8 mouse cellular contexts compared by ENCODE assay signal in genomic region chr14:61293884-61294737, GRCm38 (mm10). TPM values are rescaled to one million over a fixed set of nuclear protein-coding genes. Genes with fewer than 3 reads are reported as not detected.
DNase-seq lines count a peak whose midpoint lies in the region; ATAC-seq and TF ChIP-seq lines count a peak whose summit lies in the region.
"Had no signal": no experiment of that assay in that cellular context is flagged by ENCODE, and none has a peak within 500 bp of the region (broad histone marks: within the 10 kb centered on the region; RNA-seq: fewer than 3 reads in every experiment).

No protein-coding gene starts in this region.

- H3K36me3 ChIP-seq in MEL (ENCODE audit: control insufficient read depth in 1 of 2, insufficient read depth in 2 of 2, low read length in 2 of 2): no peaks in the 10 kb centered on the region; a peak in 1 of 4 replicates
- no peaks in the 10 kb centered on the region for H3K36me3 ChIP-seq in embryonic facial prominence, embryonic 13.5 days
- H3K36me3 ChIP-seq in heart, embryonic 13.5 days: no peaks in the 10 kb centered on the region
- H3K36me3 ChIP-seq: neural tube, embryonic 12.5 days had no signal

- no peaks in the 10 kb centered on the region for H3K9me3 ChIP-seq in MEL (replicated peaks; ENCODE audit: insufficient read depth, low read length)
- no peaks in the 10 kb centered on the region for H3K9me3 ChIP-seq in embryonic facial prominence, embryonic 13.5 days
- no peaks in the 10 kb centered on the region for H3K9me3 ChIP-seq in heart, embryonic 13.5 days
- H3K9me3 ChIP-seq: neural tube, embryonic 12.5 days had no signal

- no peaks in the 10 kb centered on the region for H3K27me3 ChIP-seq in MEL (ENCODE audit: control insufficient read depth in 1 of 2, insufficient read depth in 2 of 2, low read length in 2 of 2)
- H3K27me3 ChIP-seq in embryonic facial prominence, embryonic 13.5 days: no peaks in the 10 kb centered on the region
- no peaks in the 10 kb centered on the region; the same call in none of the 2 replicates for H3K27me3 ChIP-seq in heart, embryonic 13.5 days (replicated peaks)
- H3K27me3 ChIP-seq: neural tube, embryonic 12.5 days had no signal

- peak; percentile 54 to 86 (median 66) for TF ChIP-seq CTCF in MEL (IDR thresholded peaks at IDR 0.05 in 2 of 3, conservative IDR thresholded peaks at IDR 0.05 in 1 of 3; ENCODE audit: control insufficient read depth in 1 of 3, insufficient read depth in 1 of 3, low read depth in 2 of 3, low read length in 3 of 3, poor library complexity in 1 of 3, severe bottlenecking in 1 of 3)
- peak; percentile 68 for TF ChIP-seq CTCF in lung, adult 2 months (IDR thresholded peaks at IDR 0.05; ENCODE audit: insufficient read depth, low read length)

- H3K79me2 ChIP-seq in MEL (ENCODE audit: control insufficient read depth, insufficient read depth, low read length, poor library complexity): no peaks in the 10 kb centered on the region

- no peaks in the 10 kb centered on the region for H3K4me1 ChIP-seq in MEL (ENCODE audit: control insufficient read depth in 1 of 2, insufficient read depth in 2 of 2, low read length in 2 of 2)
- 0 out of 2 replicates have a peak, but pooled peaks cover 5% of the 10 kb centered on the region for H3K4me1 ChIP-seq in embryonic facial prominence, embryonic 13.5 days
- peaks cover 5% of the 10 kb centered on the region; the same call in 1 of the 2 replicates for H3K4me1 ChIP-seq in heart, embryonic 13.5 days
- H3K4me1 ChIP-seq in lung, adult 2 months (ENCODE audit: control insufficient read depth, insufficient read depth, low read length): no peaks in the 10 kb centered on the region
- H3K4me1 ChIP-seq: neural tube, embryonic 12.5 days had no signal

- peak overlapping the region; percentile 56 to 78 for H3K4me3 ChIP-seq in MEL (ENCODE audit: control insufficient read depth in 1 of 2, insufficient read depth in 1 of 2, low read depth in 2 of 2, low read length in 2 of 2)
- H3K4me3 ChIP-seq in embryonic facial prominence, embryonic 13.5 days: no peak overlapping the region
- no peak overlapping the region for H3K4me3 ChIP-seq in heart, embryonic 13.5 days
- H3K4me3 ChIP-seq in lung, adult 2 months (replicated peaks; ENCODE audit: extremely low read depth, low read depth, low read length): no peak overlapping the region
- H3K4me3 ChIP-seq: neural tube, embryonic 12.5 days had no signal

- no peak for TF ChIP-seq POLR2A in MEL (IDR thresholded peaks at IDR 0.05; ENCODE audit: control insufficient read depth in 1 of 2, insufficient read depth in 1 of 2, low read depth in 1 of 2, low read length in 2 of 2, poor library complexity in 1 of 2)
- TF ChIP-seq POLR2A in lung, adult 2 months (IDR thresholded peaks at IDR 0.05; ENCODE audit: borderline replicate concordance, extremely low read depth, low read depth, low read length): no peak

- ATAC-seq in embryonic facial prominence, embryonic 13.5 days (ENCODE audit: insufficient number of reproducible peaks, insufficient read depth, low FRiP score, low TSS enrichment, low read depth): no peak
- ATAC-seq in heart, embryonic 13.5 days (ENCODE audit: extremely low read depth, insufficient number of reproducible peaks, low FRiP score, low TSS enrichment): no peak

- no peak for TF ChIP-seq EP300 in MEL (IDR thresholded peaks at IDR 0.05; ENCODE audit: low read depth in 1 of 2, low read length in 2 of 2)

- 45% methylated on average over 16 of the region's 16 CpGs for WGBS in embryonic facial prominence, embryonic 13.5 days
- 44% methylated on average over 16 of the region's 16 CpGs for WGBS in heart, embryonic 13.5 days
- WGBS in lung, adult 2 months: 48% methylated on average over 16 of the region's 16 CpGs

- peak; percentile 90 for DNase-seq in MEL (ENCODE audit: low read depth, low spot score)
- DNase-seq in adrenal gland, postnatal 36 days: peak; percentile 68 to 75
- DNase-seq in layer of hippocampus, adult 18-20 months (ENCODE audit: low spot score in 2 of 2): peak; percentile 36 to 80
- DNase-seq in lung, adult 2 months: peak; percentile 48
- DNase-seq in right cerebral cortex, adult 2 months (ENCODE audit: low spot score in 2 of 2): peak; percentile 71 to 77

- peak overlapping the region; percentile 27 for H3K4me2 ChIP-seq in embryonic facial prominence, embryonic 13.5 days
- H3K4me2 ChIP-seq in heart, embryonic 13.5 days: peak overlapping the region; percentile 37; the same call in 1 of the 2 replicates
- H3K4me2 ChIP-seq: neural tube, embryonic 12.5 days had no signal

- peak overlapping the region; percentile 46; the same call in 1 of the 2 replicates for H3K9ac ChIP-seq in MEL (ENCODE audit: control insufficient read depth, low read depth, low read length, poor library complexity, severe bottlenecking)
- H3K9ac ChIP-seq in embryonic facial prominence, embryonic 13.5 days: no peak overlapping the region
- H3K9ac ChIP-seq in heart, embryonic 13.5 days: no peak overlapping the region
- H3K9ac ChIP-seq: neural tube, embryonic 12.5 days had no signal

- no peak overlapping the region for H3K27ac ChIP-seq in MEL (ENCODE audit: control insufficient read depth, low read depth, low read length)
- no peak overlapping the region for H3K27ac ChIP-seq in embryonic facial prominence, embryonic 13.5 days
- H3K27ac ChIP-seq in heart, embryonic 13.5 days (replicated peaks): no peak overlapping the region
- H3K27ac ChIP-seq: neural tube, embryonic 12.5 days had no signal

- peak; percentile 46 for TF ChIP-seq RAD21 in MEL (IDR thresholded peaks at IDR 0.05; ENCODE audit: low read depth, low read length)

TF ChIP-seq in MEL, 35 proteins besides CTCF, POLR2A, EP300 and RAD21:
- no peak; the same call in 1 of the 2 replicates for TF ChIP-seq MXI1 (IDR thresholded peaks at IDR 0.05; ENCODE audit: low read depth, low read length)
- TF ChIP-seq RCOR1 (IDR thresholded peaks at IDR 0.05; ENCODE audit: low read depth, low read length): no peak
- TF ChIP-seq CHD1 (IDR thresholded peaks at IDR 0.05; ENCODE audit: low read depth, low read length): no peak
- TF ChIP-seq NELFE (IDR thresholded peaks at IDR 0.05; ENCODE audit: low read depth, low read length): no peak
- TF ChIP-seq ETS1 (IDR thresholded peaks at IDR 0.05; ENCODE audit: low read depth, low read length): no peak
- TF ChIP-seq GATA1 (IDR thresholded peaks at IDR 0.05; ENCODE audit: low read depth, low read length): no peak
- TF ChIP-seq ELF1 (IDR thresholded peaks at IDR 0.05; ENCODE audit: low read depth, low read length): no peak
- no peak for TF ChIP-seq ZKSCAN1 (IDR thresholded peaks at IDR 0.05; ENCODE audit: low read depth, low read length)
- TF ChIP-seq ZC3H11A (IDR thresholded peaks at IDR 0.05; ENCODE audit: low read depth, low read length): peak; percentile 51; the same call in 1 of the 2 replicates
- TF ChIP-seq SMC3 (IDR thresholded peaks at IDR 0.05; ENCODE audit: low read depth, low read length): peak; percentile 52; the same call in 1 of the 2 replicates
- peak; percentile 40; the same call in 1 of the 2 replicates for TF ChIP-seq TBP (IDR thresholded peaks at IDR 0.05; ENCODE audit: low read depth, low read length)
- no peak for TF ChIP-seq MAZ (IDR thresholded peaks at IDR 0.05; ENCODE audit: low read depth, low read length)
TF ChIP-seq in MEL: peak in this region for 3.

RNA-seq across cellular contexts. Expression of gene Arl11, which starts 15.4 kb away (rescaled TPM):
- total RNA-seq in MEL (2012; rRNA removed): 0.12 and 0.16 TPM in 2 replicates
- under 1 TPM in 1 of 2 experiments, not detected in 1; 0.68 TPM for polyA plus RNA-seq in MEL (2012; ENCODE audit: insufficient read depth in 1 of 2, insufficient read length in 2 of 2, low read depth in 1 of 2, low replicate concordance in 2 of 2, missing spikeins in 1 of 2)
- total RNA-seq in adrenal gland, postnatal 36 days (2021): 1 to 10 TPM in 1 of 2 experiments, under 1 TPM in 1; 0.49 to 2.1 TPM
- polyA plus RNA-seq in embryonic facial prominence, embryonic 13.5 days (2015; fragmentation: Nextera tagmentation; extraction: Ambion mirVana): 0.65 and 0.69 TPM in 2 replicates
- polyA plus RNA-seq in heart, embryonic 13.5 days (2015; fragmentation: Nextera tagmentation; extraction: Ambion mirVana): 0.41 and 0.46 TPM in 2 replicates
- under 1 TPM; 0.81 to 0.94 TPM for total RNA-seq in layer of hippocampus, adult 18-20 months (2021)
- polyA plus RNA-seq in lung, adult 2 months (2012; rRNA removed): 5.6 and 10.4 TPM in 2 replicates

RNA-seq across cellular contexts. Expression of gene Sgcg, which starts 35.8 kb away (rescaled TPM):
- not detected in 2 replicates for total RNA-seq in MEL (2012; rRNA removed)
- not detected for polyA plus RNA-seq in MEL (2012; ENCODE audit: insufficient read depth in 1 of 2, insufficient read length in 2 of 2, low read depth in 1 of 2, low replicate concordance in 2 of 2, missing spikeins in 1 of 2)
- total RNA-seq in adrenal gland, postnatal 36 days (2021): 1 to 10 TPM in 1 of 2 experiments, under 1 TPM in 1; 0.73 to 1.9 TPM
- 0.98 and 1.3 TPM in 2 replicates for polyA plus RNA-seq in embryonic facial prominence, embryonic 13.5 days (2015; fragmentation: Nextera tagmentation; extraction: Ambion mirVana)
- 16.6 and 19.9 TPM in 2 replicates for polyA plus RNA-seq in heart, embryonic 13.5 days (2015; fragmentation: Nextera tagmentation; extraction: Ambion mirVana)
- under 1 TPM in 1 of 2 experiments, not detected in 1; 0.15 TPM for total RNA-seq in layer of hippocampus, adult 18-20 months (2021)
- polyA plus RNA-seq in lung, adult 2 months (2012; rRNA removed): 1.8 and 5.6 TPM in 2 replicates

Comparison
In these comparisons a context has a peak if more than half of its experiments do, and no peak if none do; other contexts are left out.
1. H3K4me3 ChIP-seq: peak in MEL (2 of 2); none in embryonic facial prominence, embryonic 13.5 days (single experiment), heart, embryonic 13.5 days (single experiment) and lung, adult 2 months (single experiment).
2. Peak in every context shown above with its lines, with median percentiles within 50 percentile points of each other: DNase-seq.